Mouse (Mus musculus) intestine, embryonic 14.5 days (tissue): Measurements from ENCODE around the gene Surf4. TPM values are rescaled to one million over a fixed set of nuclear protein-coding genes. Genes with fewer than 3 reads are reported as not detected.

Experiments
- ATAC-seq: fragments of 200-750 bp; cut with Nextera tagmentation; replicated peaks from 2 replicates; pipeline ENCODE4 v1.8.0; 2017; ENCODE audit warnings: low read depth, moderate number of reproducible peaks, moderate TSS enrichment, moderate library complexity; ENCODE audit not compliant: low FRiP score, low TSS enrichment
- DNase-seq: peaks from one replicate; pipeline ENCODE4 v3.0.0-alpha.2; 2018; ENCODE audit warnings: low spot score
- H3K27ac ChIP-seq: fragments of 300-500 bp; sonication (generic); 2 replicates; pipeline ENCODE4 v1.5.1; 2014; ENCODE audit warnings: low read depth, mild to moderate bottlenecking, control low read depth
- H3K27me3 ChIP-seq: fragments of 300-500 bp; sonication (generic); replicated peaks from 2 replicates; pipeline ENCODE4 v1.6.1; 2014; ENCODE audit warnings: low read length, control low read depth; ENCODE audit not compliant: control insufficient read depth, insufficient read depth
- H3K36me3 ChIP-seq: fragments of 300-500 bp; sonication (generic); 2 replicates; pipeline ENCODE4 v1.6.1; 2014; ENCODE audit warnings: low read length, control low read depth; ENCODE audit not compliant: control insufficient read depth, insufficient read depth
- H3K4me1 ChIP-seq: fragments of 300-500 bp; sonication (generic); replicated peaks from 2 replicates; pipeline ENCODE4 v1.6.1; 2014; ENCODE audit warnings: low read length, control low read depth, mixed read lengths; ENCODE audit not compliant: control insufficient read depth, insufficient read depth
- H3K4me2 ChIP-seq: fragments of 300-500 bp; sonication (generic); 2 replicates; pipeline ENCODE4 v1.6.1; 2014; ENCODE audit warnings: low read length
- H3K4me3 ChIP-seq: fragments of 300-500 bp; sonication (generic); 2 replicates; pipeline ENCODE4 v1.5.1; 2014; ENCODE audit warnings: low read depth, low read length, control low read depth, mixed read lengths
- H3K9ac ChIP-seq: fragments of 300-500 bp; sonication (generic); 2 replicates; pipeline ENCODE4 v1.6.1; 2014; ENCODE audit warnings: mild to moderate bottlenecking, low read length
- H3K9me3 ChIP-seq: fragments of 300-500 bp; sonication (generic); 2 replicates; pipeline ENCODE4 v1.6.1; 2016; ENCODE audit warnings: low read length, control low read depth; ENCODE audit not compliant: control insufficient read depth
- WGBS: fragments of 180-500 bp; shearing (Covaris S2); extraction: QIAGEN DNeasy Blood & Tissue Kit; methylation state at CpG from one replicate; pipeline ENCODE4 v1.1.7; 2014; 5-methylcytosine and 5-hydroxymethylcytosine counted together
- polyA plus RNA-seq: library from polyadenylated mRNA; unstranded; fragments of >200 nt; fragmentation: Nextera tagmentation; extraction: Ambion mirVana; gene quantifications from 2 replicates; pipeline ENCODE4 v1.2.1, GENCODE M21; 2014

Surf4 gene
- polyA plus RNA-seq, 1 experiment from 2014 or later = 195 TPM

DNA sequence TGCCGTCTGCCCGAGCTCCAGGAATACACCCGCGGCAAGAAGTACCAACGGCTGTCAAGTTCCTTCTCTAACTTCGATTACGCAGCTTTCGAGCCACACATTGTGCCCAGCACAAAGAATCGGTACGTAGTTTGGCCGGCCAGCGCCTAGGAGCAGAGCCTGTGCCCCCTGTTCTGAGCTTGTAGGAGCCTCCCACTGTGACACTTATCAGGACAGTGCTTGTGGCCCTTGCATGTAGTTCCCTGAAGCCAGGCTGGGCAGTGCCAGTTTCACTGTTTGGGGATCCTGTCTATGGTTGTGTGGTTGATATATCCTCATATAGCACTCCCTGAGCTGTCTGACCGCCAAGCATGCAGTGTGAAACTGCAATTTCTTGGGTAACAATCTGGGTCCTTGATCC is 17.0 kb downstream of the Surf4 start:
- Histone ChIP-seq H3K27ac (peak overlapping the region; percentile 67; the same call in 1 of the 2 replicates), H3K9ac (peak overlapping the region; percentile 61), H3K4me1 (peaks cover 25% of the 10 kb centered on the region), H3K4me3 (peak overlapping the region; percentile 74), H3K4me2 (peak overlapping the region; percentile 89), H3K9me3 (no peaks in the 10 kb centered on the region), H3K27me3 (no peaks in the 10 kb centered on the region), H3K36me3 (peaks cover 64% of the 10 kb centered on the region)
- no peak; the same call in 1 of the 2 replicates for ATAC-seq
- DNase-seq = no peak
- WGBS = 2% methylated on average over 13 of the region's 13 CpGs

DNA sequence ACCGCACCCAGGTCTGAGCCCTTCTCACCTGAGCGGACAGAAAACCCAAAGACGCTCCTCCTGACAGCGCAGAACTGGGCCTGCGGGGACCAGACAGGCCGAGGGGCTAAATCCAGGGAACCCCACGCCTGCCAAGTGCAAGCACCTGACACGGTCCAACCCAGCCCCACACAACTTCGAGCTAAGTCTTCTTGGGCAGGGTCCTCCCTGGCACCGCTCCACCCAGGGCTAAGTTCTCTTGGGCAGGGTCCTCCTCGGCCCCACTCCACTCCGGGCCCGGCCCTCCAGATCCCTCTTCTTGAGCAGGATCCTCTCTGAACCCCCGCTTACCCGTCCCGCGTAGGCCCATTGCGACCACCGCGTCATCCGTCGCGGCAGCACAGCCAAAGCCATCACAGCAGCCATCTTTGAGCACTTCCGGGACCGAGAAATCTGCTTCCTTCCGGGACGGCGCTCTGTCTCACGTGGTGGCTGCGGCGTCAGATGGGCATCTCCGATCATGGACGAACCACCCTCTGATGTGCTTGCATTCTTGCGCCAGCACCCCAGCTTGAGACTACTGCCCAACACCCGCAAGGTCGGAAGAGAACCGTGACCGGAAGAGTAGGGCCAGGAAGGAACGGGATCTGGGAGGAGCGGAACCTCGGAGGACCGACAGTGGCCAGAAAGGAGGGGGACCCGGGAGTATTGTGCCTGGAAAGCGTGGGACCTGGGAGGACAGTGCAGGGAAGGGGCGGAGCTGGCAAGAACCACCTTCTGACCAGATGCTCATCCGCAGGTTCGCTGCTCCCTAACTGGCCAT is 17.6 kb downstream of the Surf4 start, which contains the start of the genes Surf2 and Surf1:
Gene Surf2 (plus strand): TSS at position 441 of the 802 bp plus-strand sequence.
Gene Surf1 (minus strand): TSS at position 604 of the 802 bp plus-strand sequence.
- peak within 1 kb of the TSS; percentile 61 for H3K9ac ChIP-seq
- H3K9me3 ChIP-seq = no peaks in the 10 kb centered on the region
- peak within 1 kb of the TSS; percentile 89 for H3K4me2 ChIP-seq
- peak within 1 kb of the TSS; percentile 67 for H3K27ac ChIP-seq
- ATAC-seq (peak; percentile 77), DNase-seq (peak; percentile 84)
- under 1% methylated on average over 47 of the region's 47 CpGs for WGBS
- H3K4me3 ChIP-seq = peak within 1 kb of the TSS; percentile 74
- H3K36me3 ChIP-seq = peaks cover 62% of the 10 kb centered on the region
- H3K27me3 ChIP-seq = no peaks in the 10 kb centered on the region
- peaks cover 27% of the 10 kb centered on the region for H3K4me1 ChIP-seq

DNA sequence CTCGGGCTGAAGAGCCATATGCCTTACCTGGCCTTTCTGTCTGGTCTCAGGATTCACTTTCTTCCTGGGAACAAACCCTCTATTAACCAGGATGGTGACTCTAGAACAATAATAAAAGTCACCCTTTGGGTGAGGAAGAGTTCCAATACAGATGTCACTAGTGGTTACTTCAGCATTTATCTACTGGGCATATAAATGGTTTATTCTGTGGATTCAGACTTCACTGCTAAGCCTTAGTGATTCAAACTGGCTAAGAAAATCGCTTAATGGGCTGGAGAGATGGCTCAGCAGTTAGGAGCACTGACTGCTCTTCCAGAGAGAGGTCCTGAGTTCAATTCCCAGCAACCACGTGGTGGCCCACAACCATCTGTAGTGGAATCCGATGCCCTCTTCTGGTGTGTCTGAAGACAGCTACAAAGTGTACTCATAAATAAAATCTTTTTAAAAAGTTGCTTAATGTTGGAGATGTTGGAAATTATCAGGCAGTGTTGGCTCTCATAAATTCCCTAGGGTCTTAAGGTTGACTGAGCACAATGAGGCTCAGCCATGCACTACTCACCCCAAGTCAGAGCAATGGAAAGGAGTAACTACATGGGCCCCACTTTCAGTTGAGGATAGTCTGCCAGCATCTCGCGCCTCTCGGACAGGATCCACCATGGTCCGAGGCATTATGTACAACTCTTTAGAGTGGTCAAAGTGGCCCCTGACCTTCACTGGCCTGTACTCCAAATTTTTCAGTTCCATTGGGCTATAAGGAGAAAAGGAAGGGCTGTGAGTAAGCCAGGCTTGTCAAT is 19.4 kb downstream of the Surf4 start:
- H3K36me3 ChIP-seq = peaks cover 45% of the 10 kb centered on the region

DNA sequence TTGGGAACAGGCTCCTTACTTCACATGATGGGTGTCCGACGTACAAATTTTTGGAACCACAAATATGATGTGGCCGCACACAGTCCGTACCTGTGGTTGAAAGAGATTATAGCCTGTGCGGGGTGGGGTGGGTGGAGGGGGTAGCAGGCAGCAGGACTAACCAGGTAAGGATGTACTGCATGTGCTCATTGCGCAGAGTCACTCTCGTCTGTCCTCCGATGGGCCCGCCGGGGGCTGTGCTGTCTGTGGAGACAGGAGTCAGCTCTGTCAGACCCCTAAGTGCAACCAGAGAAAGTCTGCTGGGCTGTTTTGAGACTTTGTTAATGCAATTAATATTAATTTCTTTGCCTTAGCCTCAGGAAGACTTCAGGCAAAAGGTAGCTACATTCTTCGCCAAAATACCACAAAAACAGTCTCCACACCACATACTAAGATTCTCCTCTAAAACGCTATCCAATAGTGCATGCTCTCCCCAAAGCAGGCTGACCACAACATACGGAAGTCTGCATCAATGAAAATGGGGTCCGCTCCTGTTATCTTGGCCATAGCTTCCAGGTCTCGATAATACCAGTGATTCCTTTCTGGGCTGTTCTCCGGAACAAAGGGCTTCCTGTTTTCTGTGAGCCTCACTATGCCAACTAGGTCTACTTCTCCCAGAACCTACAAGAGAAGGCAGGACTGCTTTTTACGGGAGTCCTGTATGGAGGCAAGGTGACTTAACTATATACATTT is 20.1 kb downstream of the Surf4 start:
- ATAC-seq = no peak
- H3K27me3 ChIP-seq = no peaks in the 10 kb centered on the region
- H3K4me3 ChIP-seq = no peak overlapping the region
- H3K9ac ChIP-seq = no peak overlapping the region
- H3K4me2 ChIP-seq = no peak overlapping the region
- no peaks in the 10 kb centered on the region for H3K9me3 ChIP-seq
- peaks cover 37% of the 10 kb centered on the region for H3K36me3 ChIP-seq
- H3K27ac ChIP-seq = no peak overlapping the region
- no peak for DNase-seq
- H3K4me1 ChIP-seq = peaks cover 38% of the 10 kb centered on the region
- 82% methylated on average over 17 of the region's 17 CpGs for WGBS

More for the DNA sequence above, 19.4 kb downstream of the Surf4 start:
- Histone ChIP-seq H3K4me1 (peaks cover 30% of the 10 kb centered on the region), H3K27ac (no peak overlapping the region), H3K4me2 (no peak overlapping the region), H3K9me3 (no peaks in the 10 kb centered on the region), H3K4me3 (no peak overlapping the region), H3K27me3 (no peaks in the 10 kb centered on the region), H3K9ac (no peak overlapping the region)
- 67% methylated on average over 8 of the region's 8 CpGs for WGBS
- no peak for DNase-seq
- ATAC-seq = no peak

DNA sequence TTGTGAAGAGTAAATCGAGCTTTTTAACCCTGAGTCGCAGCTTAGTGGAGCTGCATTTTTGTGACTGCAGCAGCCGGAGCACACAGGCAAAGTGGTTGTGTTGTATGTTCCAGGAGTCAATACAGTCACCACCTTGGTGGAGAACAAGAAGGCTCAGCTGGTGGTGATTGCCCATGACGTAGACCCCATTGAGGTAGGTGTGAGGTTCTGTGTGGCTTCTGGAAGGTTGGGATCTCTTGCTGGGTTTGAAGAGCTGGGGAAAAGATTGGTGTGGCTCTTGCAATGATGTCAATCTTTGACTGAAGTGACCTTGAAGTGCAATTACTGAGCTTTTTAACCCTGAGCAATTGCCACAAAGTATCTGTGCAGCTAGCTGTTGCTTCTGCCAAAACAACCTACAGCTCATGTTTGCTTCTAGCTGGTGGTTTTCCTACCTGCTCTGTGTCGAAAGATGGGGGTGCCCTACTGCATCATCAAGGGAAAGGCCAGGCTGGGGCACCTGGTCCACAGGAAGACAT is 21.4 kb downstream of the Surf4 start:
- Histone ChIP-seq H3K36me3 (peaks cover 45% of the 10 kb centered on the region), H3K27ac (no peak overlapping the region), H3K27me3 (no peaks in the 10 kb centered on the region), H3K4me3 (peak overlapping the region; percentile 98), H3K4me1 (peaks cover 32% of the 10 kb centered on the region), H3K9me3 (no peaks in the 10 kb centered on the region), H3K4me2 (peak overlapping the region; percentile 100), H3K9ac (peak overlapping the region; percentile 96)
- 74% methylated on average over 5 of the region's 5 CpGs for WGBS
- ATAC-seq = no peak
- no peak for DNase-seq

DNA sequence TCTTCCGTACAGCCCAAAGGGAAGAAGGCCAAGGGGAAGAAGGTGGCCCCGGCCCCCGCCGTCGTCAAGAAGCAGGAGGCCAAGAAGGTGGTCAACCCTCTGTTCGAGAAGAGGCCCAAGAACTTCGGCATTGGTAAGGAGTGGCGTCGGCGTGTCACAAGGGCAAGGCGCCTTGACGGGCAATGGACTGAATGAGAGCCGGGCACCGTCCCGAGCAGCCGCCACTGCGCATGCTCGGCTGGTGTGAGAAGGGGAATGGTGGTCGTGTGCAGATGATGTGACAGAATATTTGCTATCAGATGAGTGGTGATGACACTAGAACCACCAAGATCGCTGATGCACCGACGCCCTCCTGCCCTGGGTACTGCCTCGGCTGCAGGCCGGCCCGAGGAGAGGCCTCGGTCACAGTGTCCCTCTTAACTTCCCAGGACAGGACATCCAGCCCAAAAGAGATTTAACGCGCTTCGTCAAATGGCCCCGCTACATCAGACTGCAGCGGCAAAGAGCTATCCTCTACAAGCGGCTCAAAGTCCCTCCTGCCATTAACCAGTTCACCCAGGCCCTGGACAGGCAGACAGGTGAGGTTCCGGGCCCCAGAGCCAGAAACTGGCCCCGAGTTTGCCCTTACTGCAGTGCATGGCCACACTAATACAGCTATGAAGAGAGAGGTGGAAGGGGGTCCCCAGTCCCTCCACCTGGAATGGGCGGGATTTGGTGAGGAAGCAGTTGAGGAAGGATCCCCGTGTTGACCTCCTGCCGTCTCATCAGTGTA is 22.5 kb downstream of the Surf4 start:
- 2% methylated on average over 35 of the region's 37 CpGs for WGBS
- Histone ChIP-seq H3K27ac (peak overlapping the region; percentile 88), H3K9ac (peak overlapping the region; percentile 96), H3K27me3 (no peaks in the 10 kb centered on the region), H3K4me1 (peaks cover 26% of the 10 kb centered on the region), H3K4me3 (peak overlapping the region; percentile 98), H3K4me2 (peak overlapping the region; percentile 100), H3K36me3 (peaks cover 56% of the 10 kb centered on the region), H3K9me3 (no peaks in the 10 kb centered on the region)
- DNase-seq (no peak), ATAC-seq (peak; percentile 30)

DNA sequence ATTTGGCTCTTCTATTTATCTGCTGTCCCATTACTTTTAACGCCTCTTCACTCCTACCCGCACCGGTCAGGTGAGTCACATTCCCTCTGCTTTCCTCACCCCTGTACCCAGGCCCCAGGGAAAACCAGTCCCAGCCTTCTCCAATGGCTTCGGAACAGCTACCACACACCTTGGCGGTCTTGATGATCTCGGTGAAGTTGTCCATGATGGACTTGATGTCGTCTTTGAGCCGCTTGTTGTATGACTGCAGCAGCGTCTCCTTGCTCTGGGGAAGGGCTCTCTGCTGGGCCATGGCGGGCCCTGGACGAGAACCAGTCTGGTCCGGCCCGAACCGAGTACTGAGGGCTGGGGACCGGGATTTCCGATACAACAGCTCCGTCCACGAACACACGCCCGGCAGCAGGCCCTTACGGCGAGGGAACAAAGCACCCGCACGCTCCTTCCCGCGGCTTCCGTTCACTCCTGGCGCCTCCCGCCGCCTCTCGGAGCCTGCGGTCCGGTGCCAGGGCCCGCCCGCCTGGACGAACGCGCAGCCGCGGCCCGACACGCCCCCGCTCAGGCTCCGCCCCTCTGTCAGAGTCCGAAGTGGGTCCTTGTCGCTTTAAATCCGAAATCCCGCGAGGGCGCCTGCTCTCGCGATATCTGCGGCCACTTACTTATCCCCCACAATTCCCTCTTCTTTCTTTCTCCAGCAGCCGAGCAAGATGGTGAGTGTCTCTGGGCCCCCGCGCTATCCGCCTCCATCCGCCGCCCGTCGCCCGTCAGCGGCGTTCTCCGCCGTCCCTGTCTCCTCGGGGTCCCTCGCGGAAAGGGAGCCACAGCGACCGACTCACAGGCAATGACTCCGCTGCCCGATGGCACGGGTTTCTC is 23.4 kb downstream of the Surf4 start, which contains the start of the genes Med22 and Rpl7a:
Gene Med22 (minus strand): TSS at position 554 of the 870 bp plus-strand sequence.
Gene Rpl7a (plus strand): TSS at position 641 of the 870 bp plus-strand sequence.
- under 1% methylated on average over 71 of the region's 74 CpGs for WGBS
- peaks cover 23% of the 10 kb centered on the region for H3K4me1 ChIP-seq

More for the DNA sequence above, 23.4 kb downstream of the Surf4 start, which contains the start of the genes Med22 and Rpl7a:
- Histone ChIP-seq H3K4me3 (peak within 1 kb of the TSS; percentile 98), H3K27ac (peak within 1 kb of the TSS; percentile 88), H3K9me3 (no peaks in the 10 kb centered on the region), H3K9ac (peak within 1 kb of the TSS; percentile 96), H3K27me3 (no peaks in the 10 kb centered on the region), H3K4me2 (peak within 1 kb of the TSS; percentile 100), H3K36me3 (peaks cover 64% of the 10 kb centered on the region)
- peak; percentile 91 for ATAC-seq
- DNase-seq = peak; percentile 100
